Mouse (Mus musculus) cerebellum, adult 2 months (tissue): ENCODE results near the gene Tbx1.

ENCODE experiments used
- CTCF ChIP-seq: fragments of 200-500 bp; IDR thresholded peaks from 2 replicates; pipeline ENCODE4 v1.5.1; 2011; ENCODE audit warnings: low read depth, mild to moderate bottlenecking, control low read depth, low read length, moderate library complexity, borderline replicate concordance; ENCODE audit not compliant: insufficient read depth
- POLR2A ChIP-seq: fragments of 200-500 bp; IDR thresholded peaks from 2 replicates; pipeline ENCODE4 v1.6.1; 2011; ENCODE audit warnings: low read length, control low read depth, borderline replicate concordance; ENCODE audit not compliant: insufficient read depth

DNA sequence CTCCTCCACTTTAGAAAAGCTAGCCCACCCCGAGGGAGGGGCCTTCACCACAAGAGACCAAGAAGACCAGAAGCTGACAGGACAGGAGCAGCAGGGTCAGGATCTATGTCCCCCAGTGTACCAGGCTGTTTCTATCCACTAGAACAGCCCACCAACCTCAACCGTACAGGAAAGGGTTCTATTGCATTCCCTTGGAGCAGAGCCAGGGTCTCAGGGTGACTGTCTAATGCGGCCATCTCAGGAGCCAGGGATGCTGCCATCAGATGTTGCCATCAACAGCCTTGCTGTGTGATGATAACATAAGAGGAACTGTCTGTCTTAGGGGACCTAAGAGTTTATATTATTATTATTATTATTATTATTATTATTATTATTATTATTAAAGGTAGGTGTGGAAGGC is 13.4 kb downstream of the Tbx1 start:
- no peak for TF ChIP-seq CTCF
- no peak for TF ChIP-seq POLR2A
